In genomic region chr6:128143390-128144020, GRCm38 (mm10) we compare ENCODE assay signal across 7 mouse cellular contexts. TPM values are rescaled to one million over a fixed set of nuclear protein-coding genes. Genes with fewer than 3 reads are reported as not detected.
DNase-seq lines count a peak whose midpoint lies in the region; TF ChIP-seq lines count a peak whose summit lies in the region.

Gene Tspan9 (minus strand): TSS chr6:128143594.

- no peaks in the 10 kb centered on the region for H3K36me3 ChIP-seq in small intestine, adult 2 months (ENCODE audit: control insufficient read depth, insufficient read depth, low read length)

- under 1% methylated on average over 55 of the region's 56 CpGs for WGBS in small intestine, adult 2 months

- H3K4me3 ChIP-seq in small intestine, adult 2 months (ENCODE audit: low read depth, low read length): peak within 1 kb of the TSS; percentile 82

- H3K27ac ChIP-seq in small intestine, adult 2 months (ENCODE audit: insufficient read depth, low read depth, low read length): peak within 1 kb of the TSS; percentile 31

- peak; percentile 90 to 95 for DNase-seq in adrenal gland, adult (ENCODE audit: inconsistent age in 2 of 2, low spot score in 1 of 2)
- DNase-seq in cerebellum, postnatal 36 days: peak; percentile 48 to 61
- DNase-seq in gastrocnemius, postnatal 25 days: peak; percentile 72
- peak; percentile 48 for DNase-seq in induced T-regulatory cell, adult 2 months (ENCODE audit: low read depth)
- peak; percentile 54 to 56 for DNase-seq in left cerebral cortex, postnatal 36 days (ENCODE audit: low spot score in 2 of 2)
- DNase-seq in mesoderm, embryonic 11.5 days (ENCODE audit: low read depth, low spot score): peak; percentile 77

- TF ChIP-seq CTCF in small intestine, adult 2 months (IDR thresholded peaks at IDR 0.05; ENCODE audit: extremely low read depth, insufficient read length, insufficient replicate concordance, low read depth, low read length): no peak

- intact Hi-C loops in left cerebral cortex, postnatal 36 days (cut with DNase I): loop anchor here (2.0 to 5.0 kb wide), 3 partner anchors 46 to 173 kb away; no protein-coding TSS in a partner anchor

- peaks cover 2% of the 10 kb centered on the region; the same call in 1 of the 2 replicates for H3K4me1 ChIP-seq in small intestine, adult 2 months (ENCODE audit: control insufficient read depth, insufficient read depth, insufficient read length, low read length)

- TF ChIP-seq POLR2A in small intestine, adult 2 months (IDR thresholded peaks at IDR 0.05; ENCODE audit: low read depth, low read length): no peak

- no peaks in the 10 kb centered on the region for H3K27me3 ChIP-seq in small intestine, adult 2 months (ENCODE audit: control insufficient read depth, insufficient read depth, low read length)

RNA-seq across cellular contexts. Expression of gene Tspan9, which starts in this region (rescaled TPM):
- 10 to 100 TPM; 48.6 to 56.6 TPM for total RNA-seq in gastrocnemius, postnatal 25 days (2021)
- total RNA-seq in left cerebral cortex, postnatal 36 days (2021): 10 to 100 TPM; 47.5 to 62.9 TPM
- 15.3 and 20.6 TPM in 2 replicates for polyA plus RNA-seq in small intestine, adult 2 months (2012; rRNA removed)

Comparison
In these comparisons a context has a peak if more than half of its experiments do, and no peak if none do; other contexts are left out.
1. Peak in every context shown above with its lines: DNase-seq, H3K4me3 ChIP-seq and H3K27ac ChIP-seq.